Mouse (Mus musculus) heart, postnatal 0 days (tissue): ENCODE data around the gene Olfr1175-ps. TPM values are rescaled to one million over a fixed set of nuclear protein-coding genes. Genes with fewer than 3 reads are reported as not detected.

Source experiments
- ATAC-seq: fragments of 200-750 bp; cut with Nextera tagmentation; 2 replicates; pipeline ENCODE4 v1.8.0; 2017; ENCODE audit warnings: low read depth, moderate number of reproducible peaks, moderate library complexity; ENCODE audit not compliant: insufficient read depth
- DNase-seq: peaks from one replicate; pipeline ENCODE4 v3.0.0-alpha.2; 2016; ENCODE audit warnings: low spot score
- H3K27ac ChIP-seq: fragments of 300-500 bp; sonication (generic); 2 replicates; pipeline ENCODE4 v1.5.1; 2014; ENCODE audit warnings: low read depth, mild to moderate bottlenecking
- H3K27me3 ChIP-seq: fragments of 300-500 bp; sonication (generic); 2 replicates; pipeline ENCODE4 v1.6.1; 2014; ENCODE audit warnings: low read length, mixed read lengths; ENCODE audit not compliant: control insufficient read depth, insufficient read depth
- H3K36me3 ChIP-seq: fragments of 300-500 bp; sonication (generic); replicated peaks from 2 replicates; pipeline ENCODE4 v1.6.1; 2014; ENCODE audit warnings: low read length, mixed read lengths; ENCODE audit not compliant: control insufficient read depth, insufficient read depth
- H3K4me1 ChIP-seq: fragments of 300-500 bp; sonication (generic); 2 replicates; pipeline ENCODE4 v1.6.1; 2014; ENCODE audit warnings: antibody characterized with exemption; ENCODE audit not compliant: control insufficient read depth, insufficient read depth
- H3K4me2 ChIP-seq: fragments of 300-500 bp; sonication (generic); 2 replicates; pipeline ENCODE4 v1.6.1; 2014; ENCODE audit warnings: low read depth, mild to moderate bottlenecking, low read length, moderate library complexity
- H3K4me3 ChIP-seq: fragments of 300-500 bp; sonication (generic); 2 replicates; pipeline ENCODE4 v1.5.1; 2014; ENCODE audit warnings: low read depth, low read length
- H3K9ac ChIP-seq: fragments of 300-500 bp; sonication (generic); replicated peaks from 2 replicates; pipeline ENCODE4 v1.6.1; 2014; ENCODE audit warnings: low read depth, low read length, mixed read lengths
- H3K9me3 ChIP-seq: fragments of 300-500 bp; sonication (generic); replicated peaks from 2 replicates; pipeline ENCODE4 v1.6.1; 2016; ENCODE audit warnings: low read length; ENCODE audit not compliant: control insufficient read depth
- CTCF ChIP-seq: IDR thresholded peaks from 2 replicates; pipeline ENCODE4 v1.5.1; 2016; ENCODE audit warnings: antibody characterized with exemption, control low read depth, low read depth
- EP300 ChIP-seq: IDR thresholded peaks from 2 replicates; pipeline ENCODE4 v1.6.1; 2016; ENCODE audit warnings: antibody characterized with exemption, low read depth
- WGBS: fragments of 180-500 bp; shearing (Covaris S2); extraction: QIAGEN DNeasy Blood & Tissue Kit; methylation state at CpG from one replicate; pipeline ENCODE4 v1.1.7; 2014; 5-methylcytosine and 5-hydroxymethylcytosine counted together
- polyA plus RNA-seq: library from polyadenylated mRNA; unstranded; fragments of >200 nt; fragmentation: Nextera tagmentation; extraction: Ambion mirVana; gene quantifications from 2 replicates; pipeline ENCODE4 v1.2.1, GENCODE M21; 2015
- total RNA-seq: library from RNA; depleted of rRNA; stranded (reverse); fragments of >200 nt; gene quantifications from 2 replicates; pipeline ENCODE4 v1.2.3, GENCODE M21; 2014; ENCODE audit warnings: low replicate concordance; rRNA removed

The Olfr1175-ps gene
- total RNA-seq: not detected in 2 replicates
- polyA plus RNA-seq: not detected in 2 replicates

GRCm38 (mm10) chr2:88327115-88327514, at the start of gene Olfr1175-ps:
Gene Olfr1175-ps (minus strand): TSS chr2:88327215.
- 64% methylated on average over 2 of the region's 2 CpGs for WGBS
- no peak for ATAC-seq
- no peaks in the 10 kb centered on the region for H3K27me3 ChIP-seq

DNA sequence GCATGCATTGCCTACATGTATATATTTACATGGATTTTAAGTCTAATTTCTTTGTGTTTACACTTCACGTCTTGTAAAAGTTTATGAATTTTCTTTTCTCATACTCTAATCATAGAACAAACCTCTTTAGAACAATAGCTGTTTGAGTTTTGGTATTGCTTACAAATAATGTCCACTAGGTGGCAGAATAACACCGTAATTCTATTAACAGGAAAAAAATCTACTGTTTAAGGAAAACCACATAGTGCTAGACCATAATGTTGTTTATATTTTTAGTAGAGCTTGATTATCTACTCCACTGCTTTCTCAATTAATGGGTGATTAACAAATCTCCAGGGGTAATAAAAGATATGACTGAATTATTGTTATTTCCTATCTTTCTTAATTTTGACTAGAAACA, 29.3 kb upstream of the Olfr1175-ps start:
- 0% methylated on average over 2 of the region's 2 CpGs for WGBS
- Histone ChIP-seq H3K4me3 (no peak overlapping the region), H3K4me2 (no peak overlapping the region), H3K27me3 (no peaks in the 10 kb centered on the region), H3K9me3 (no peaks in the 10 kb centered on the region), H3K9ac (no peak overlapping the region), H3K4me1 (no peaks in the 10 kb centered on the region), H3K27ac (no peak overlapping the region), H3K36me3 (no peaks in the 10 kb centered on the region)
- DNase-seq (peak; percentile 30), ATAC-seq (no peak)
- TF ChIP-seq EP300 (no peak), CTCF (peak; percentile 48)

More at GRCm38 (mm10) chr2:88327115-88327514, at the start of gene Olfr1175-ps:
- no peak within 1 kb of the TSS for H3K4me3 ChIP-seq
- no peaks in the 10 kb centered on the region for H3K4me1 ChIP-seq
- H3K4me2 ChIP-seq: no peak within 1 kb of the TSS
- TF ChIP-seq CTCF (no peak), EP300 (no peak)
- no peak for DNase-seq
- H3K27ac ChIP-seq: no peak within 1 kb of the TSS
- H3K36me3 ChIP-seq: no peaks in the 10 kb centered on the region
- no peak within 1 kb of the TSS for H3K9ac ChIP-seq
- H3K9me3 ChIP-seq: no peaks in the 10 kb centered on the region

GRCm38 (mm10) chr2:88346392-88346791, 19.4 kb upstream of the Olfr1175-ps start, which contains the start of gene Olfr1177-ps:
Gene Olfr1177-ps (minus strand): TSS chr2:88346492.
- no peak for TF ChIP-seq EP300
- no peak for TF ChIP-seq CTCF
- H3K36me3 ChIP-seq: no peaks in the 10 kb centered on the region
- no peaks in the 10 kb centered on the region for H3K4me1 ChIP-seq
- H3K4me3 ChIP-seq: no peak within 1 kb of the TSS
- H3K9me3 ChIP-seq: no peaks in the 10 kb centered on the region
- H3K27ac ChIP-seq: no peak within 1 kb of the TSS
- DNase-seq (no peak), ATAC-seq (no peak)
- H3K4me2 ChIP-seq: no peak within 1 kb of the TSS
- 62% methylated on average over 1 of the region's 1 CpGs for WGBS
- H3K27me3 ChIP-seq: no peaks in the 10 kb centered on the region
- no peak within 1 kb of the TSS for H3K9ac ChIP-seq

DNA sequence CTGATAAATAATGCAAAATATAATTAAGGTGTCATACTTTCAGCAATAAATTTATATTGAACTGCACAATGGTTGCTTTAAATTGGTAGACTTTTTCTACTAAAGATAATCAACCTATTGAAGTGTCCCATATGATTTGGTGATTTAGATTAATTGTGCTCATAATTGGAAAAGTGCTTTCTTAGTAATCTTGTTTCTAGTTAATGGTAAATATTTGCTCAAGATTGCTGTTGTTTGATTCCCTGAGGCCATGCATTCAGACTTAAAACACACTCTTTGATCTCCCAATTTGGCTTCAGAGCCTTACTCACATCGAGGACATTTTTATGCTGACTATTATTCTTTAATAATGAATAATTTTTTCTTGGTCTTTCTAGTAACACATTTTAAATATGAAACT, 9.4 kb upstream of the Olfr1175-ps start, which contains the start of gene Olfr1176:
Gene Olfr1176 (plus strand): TSS at position 301 of the 400 bp plus-strand sequence.
- no peaks in the 10 kb centered on the region for H3K4me1 ChIP-seq
- WGBS: 53% methylated on average over 1 of the region's 1 CpGs
- H3K4me3 ChIP-seq: no peak within 1 kb of the TSS
- DNase-seq (no peak), ATAC-seq (no peak)
- no peaks in the 10 kb centered on the region for H3K9me3 ChIP-seq
- no peak for TF ChIP-seq CTCF
- TF ChIP-seq EP300: no peak
- no peak within 1 kb of the TSS for H3K4me2 ChIP-seq
- H3K9ac ChIP-seq: no peak within 1 kb of the TSS
- no peaks in the 10 kb centered on the region for H3K36me3 ChIP-seq
- no peak within 1 kb of the TSS for H3K27ac ChIP-seq
- no peaks in the 10 kb centered on the region for H3K27me3 ChIP-seq

DNA sequence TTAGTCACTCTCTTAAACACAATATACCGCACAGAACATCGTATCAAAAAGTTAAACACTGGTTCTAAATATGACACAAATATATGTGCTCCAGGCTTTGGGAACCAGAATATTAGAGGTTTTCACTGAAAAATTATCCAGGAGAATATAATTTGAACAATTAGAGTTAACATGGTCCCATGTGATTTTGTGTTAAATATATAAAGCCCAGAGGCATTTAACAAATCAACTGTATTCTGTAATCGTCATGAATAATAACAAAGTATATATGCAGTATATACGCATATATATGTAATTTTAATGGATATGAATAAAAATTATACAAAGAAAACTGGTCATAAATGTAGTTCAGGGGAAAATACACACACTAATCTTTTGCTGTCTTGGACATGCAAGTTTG, 12.0 kb downstream of the Olfr1175-ps start, which contains the start of gene Olfr1174-ps:
Gene Olfr1174-ps (minus strand): TSS at position 101 of the 400 bp plus-strand sequence.
- no peak for ATAC-seq
- no peak within 1 kb of the TSS for H3K4me3 ChIP-seq
- TF ChIP-seq CTCF: no peak
- no peak for TF ChIP-seq EP300
- no peaks in the 10 kb centered on the region for H3K27me3 ChIP-seq
- H3K27ac ChIP-seq: no peak within 1 kb of the TSS
- DNase-seq: no peak
- no peak within 1 kb of the TSS for H3K4me2 ChIP-seq
- no peaks in the 10 kb centered on the region for H3K36me3 ChIP-seq
- no peak within 1 kb of the TSS for H3K9ac ChIP-seq
- H3K4me1 ChIP-seq: no peaks in the 10 kb centered on the region
- no peaks in the 10 kb centered on the region for H3K9me3 ChIP-seq
- 74% methylated on average over 4 of the region's 4 CpGs for WGBS

DNA sequence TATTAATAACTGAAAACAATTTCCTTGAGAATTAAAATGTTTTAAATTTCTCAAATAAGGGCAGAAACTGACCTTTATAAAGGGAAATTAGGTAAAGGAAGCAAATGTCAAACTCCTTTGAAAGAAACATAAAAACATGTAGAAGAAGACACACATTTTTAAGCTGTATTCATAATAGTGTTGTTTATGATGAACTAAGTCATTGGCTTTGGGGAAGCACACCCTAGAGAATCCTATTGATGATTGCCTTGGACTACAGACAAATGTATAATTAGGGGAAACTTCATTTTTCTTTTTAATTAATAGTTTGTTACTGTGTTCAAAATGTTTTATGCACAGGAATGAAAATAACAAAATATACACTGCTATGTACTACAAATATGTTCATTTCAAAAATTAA, 47.2 kb downstream of the Olfr1175-ps start, which contains the start of gene Olfr1173:
Gene Olfr1173 (minus strand): TSS at position 101 of the 400 bp plus-strand sequence.
- TF ChIP-seq EP300 (no peak), CTCF (no peak)
- Histone ChIP-seq H3K27me3 (no peaks in the 10 kb centered on the region), H3K36me3 (no peaks in the 10 kb centered on the region), H3K4me3 (no peak within 1 kb of the TSS), H3K27ac (no peak within 1 kb of the TSS), H3K9me3 (no peaks in the 10 kb centered on the region), H3K9ac (no peak within 1 kb of the TSS), H3K4me1 (no peaks in the 10 kb centered on the region), H3K4me2 (no peak within 1 kb of the TSS)
- ATAC-seq (no peak), DNase-seq (no peak)

Other genes with a start within 250 kb of the Olfr1175-ps start
- gene Olfr1164, start 233.2 kb downstream of the Olfr1175-ps start, total RNA-seq: not detected in 2 replicates
- gene Olfr1164, start 233.2 kb downstream of the Olfr1175-ps start, polyA plus RNA-seq: not detected in 2 replicates
- gene Olfr1166, start 198.9 kb downstream of the Olfr1175-ps start, total RNA-seq: not detected in 2 replicates
- gene Olfr1166, start 198.9 kb downstream of the Olfr1175-ps start, polyA plus RNA-seq: not detected in 2 replicates
- not detected in 2 replicates for gene Olfr1167, start 172.0 kb downstream of the Olfr1175-ps start, total RNA-seq
- not detected in 2 replicates for gene Olfr1167, start 172.0 kb downstream of the Olfr1175-ps start, polyA plus RNA-seq
- not detected in 2 replicates for gene Olfr1168, start 145.3 kb downstream of the Olfr1175-ps start, total RNA-seq
- gene Olfr1168, start 145.3 kb downstream of the Olfr1175-ps start, polyA plus RNA-seq: not detected in 2 replicates
- gene Olfr1170, start 98.9 kb downstream of the Olfr1175-ps start, total RNA-seq: not detected in 2 replicates
- gene Olfr1170, start 98.9 kb downstream of the Olfr1175-ps start, polyA plus RNA-seq: not detected in 2 replicates
- not detected in 2 replicates for gene Olfr1173, start 47.3 kb downstream of the Olfr1175-ps start, total RNA-seq
- not detected in 2 replicates for gene Olfr1173, start 47.3 kb downstream of the Olfr1175-ps start, polyA plus RNA-seq
- gene Olfr1174-ps, start 12.1 kb downstream of the Olfr1175-ps start, total RNA-seq: not detected in 2 replicates
- not detected in 2 replicates for gene Olfr1174-ps, start 12.1 kb downstream of the Olfr1175-ps start, polyA plus RNA-seq
- gene Olfr1176, start 9.5 kb upstream of the Olfr1175-ps start, total RNA-seq: not detected in 2 replicates
- not detected in 2 replicates for gene Olfr1176, start 9.5 kb upstream of the Olfr1175-ps start, polyA plus RNA-seq
- not detected in 2 replicates for gene Olfr1177-ps, start 19.3 kb upstream of the Olfr1175-ps start, total RNA-seq
- gene Olfr1177-ps, start 19.3 kb upstream of the Olfr1175-ps start, polyA plus RNA-seq: not detected in 2 replicates
- not detected in 2 replicates for gene Olfr1178, start 59.8 kb upstream of the Olfr1175-ps start, total RNA-seq
- not detected in 2 replicates for gene Olfr1178, start 59.8 kb upstream of the Olfr1175-ps start, polyA plus RNA-seq
- not detected in 2 replicates for gene Olfr1179, start 79.2 kb upstream of the Olfr1175-ps start, total RNA-seq
- gene Olfr1179, start 79.2 kb upstream of the Olfr1175-ps start, polyA plus RNA-seq: not detected in 2 replicates
- not detected in 2 replicates for gene Olfr1180, start 91.9 kb upstream of the Olfr1175-ps start, total RNA-seq
- gene Olfr1180, start 91.9 kb upstream of the Olfr1175-ps start, polyA plus RNA-seq: not detected in 2 replicates
- gene Olfr1181, start 99.0 kb upstream of the Olfr1175-ps start, total RNA-seq: not detected in 2 replicates
- gene Olfr1181, start 99.0 kb upstream of the Olfr1175-ps start, polyA plus RNA-seq: not detected in 2 replicates
- not detected in 2 replicates for gene Gm13757, start 121.9 kb upstream of the Olfr1175-ps start, total RNA-seq
- gene Gm13757, start 121.9 kb upstream of the Olfr1175-ps start, polyA plus RNA-seq: not detected in 2 replicates
- gene Olfr1183, start 127.7 kb upstream of the Olfr1175-ps start, total RNA-seq: not detected in 2 replicates
- not detected in 2 replicates for gene Olfr1183, start 127.7 kb upstream of the Olfr1175-ps start, polyA plus RNA-seq
- gene Olfr1184, start 156.4 kb upstream of the Olfr1175-ps start, total RNA-seq: not detected in 2 replicates
- gene Olfr1184, start 156.4 kb upstream of the Olfr1175-ps start, polyA plus RNA-seq: not detected in 2 replicates
- not detected in 2 replicates for gene Olfr1185-ps1, start 166.1 kb upstream of the Olfr1175-ps start, total RNA-seq
- not detected in 2 replicates for gene Olfr1185-ps1, start 166.1 kb upstream of the Olfr1175-ps start, polyA plus RNA-seq
- gene Olfr1186, start 191.3 kb upstream of the Olfr1175-ps start, total RNA-seq: not detected in 2 replicates
- gene Olfr1186, start 191.3 kb upstream of the Olfr1175-ps start, polyA plus RNA-seq: not detected in 2 replicates
- gene Olfr1188, start 229.7 kb upstream of the Olfr1175-ps start, total RNA-seq: not detected in 2 replicates
- gene Olfr1188, start 229.7 kb upstream of the Olfr1175-ps start, polyA plus RNA-seq: not detected in 2 replicates